Mouse (Mus musculus): ENCODE results near the gene Tsfm.

GRCm38 (mm10) chr10:127073981-127074380 lies 43.3 kb upstream of the Tsfm start:
- TF ChIP-seq USF2 (conservative IDR thresholded peaks at IDR 0.05; ENCODE audit: low read depth, low read length), result no peak
- no peak for TF ChIP-seq TCF12 (IDR thresholded peaks at IDR 0.05; ENCODE audit: low read depth, low read length)
- TF ChIP-seq ZNF384 (IDR thresholded peaks at IDR 0.05; ENCODE audit: low read depth, low read length), result no peak
- no peak for TF ChIP-seq CTCF (conservative IDR thresholded peaks at IDR 0.05 in 1 of 2, IDR thresholded peaks at IDR 0.05 in 1 of 2; ENCODE audit: low read depth in 2 of 2, low read length in 2 of 2)
- no peak for TF ChIP-seq JUND (conservative IDR thresholded peaks at IDR 0.05; ENCODE audit: low read depth, low read length)
- TF ChIP-seq ETS1 (conservative IDR thresholded peaks at IDR 0.05; ENCODE audit: low read depth, low read length), result no peak
- no peak for TF ChIP-seq UBTF (IDR thresholded peaks at IDR 0.05; ENCODE audit: low read depth, low read length)
- TF ChIP-seq POLR2AphosphoS2 (IDR thresholded peaks at IDR 0.05; ENCODE audit: low read depth, low read length), result no peak
- no peak for TF ChIP-seq KAT2A (IDR thresholded peaks at IDR 0.05; ENCODE audit: insufficient replicate concordance, low read length)
- TF ChIP-seq ZC3H11A (IDR thresholded peaks at IDR 0.05; ENCODE audit: low read depth, low read length), result no peak
- TF ChIP-seq EP300 (IDR thresholded peaks at IDR 0.05; ENCODE audit: low read length), result no peak
- TF ChIP-seq SIN3A (IDR thresholded peaks at IDR 0.05; ENCODE audit: low read length), result no peak

Measured in CH12.LX (cell line).